Mouse (Mus musculus) gastrocnemius, adult 18-20 months (tissue): ENCODE data around the gene Smim14. TPM values are rescaled to one million over a fixed set of nuclear protein-coding genes. Genes with fewer than 3 reads are reported as not detected.

Experiments
- DNase-seq: peaks from one replicate; pipeline ENCODE4 v3.0.0; 2021; ENCODE audit warnings: low spot score
- total RNA-seq, 2 experiments: library from RNA; stranded (reverse); gene quantifications; 2 replicates each; pipeline ENCODE4 v1.2.3; 2021

Smim14 gene
- total RNA-seq, 2 experiments from 2014 or later, result 29.6 to 39.0 TPM

- no peak for DNase-seq
These were observed 70.1 kb downstream of the Smim14 start for GRCm38 (mm10) chr5:65466911-65467310.

DNA sequence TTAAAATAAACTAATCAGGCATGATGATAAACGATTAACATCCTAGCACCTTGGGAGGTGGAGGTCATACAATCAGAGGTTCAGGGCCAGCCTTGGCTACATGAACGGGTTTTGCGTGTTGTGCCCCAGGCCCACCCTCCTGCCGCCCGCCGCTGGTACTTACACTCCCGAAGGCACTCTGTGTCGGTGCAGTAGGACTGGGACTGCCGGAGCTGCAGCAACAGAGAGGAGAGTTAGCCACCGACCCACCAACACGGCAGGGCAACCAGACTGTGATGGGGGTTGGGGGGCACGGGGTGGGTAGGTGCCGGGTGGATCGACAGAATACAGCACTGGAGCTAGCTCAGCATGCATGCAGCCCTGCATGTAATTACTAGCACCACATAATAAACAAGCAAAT lies 76.6 kb downstream of the Smim14 start:
- DNase-seq, result no peak

- peak; percentile 43 for DNase-seq
These were observed 77.5 kb downstream of the Smim14 start for GRCm38 (mm10) chr5:65459454-65459853.

- DNase-seq, result peak; percentile 63
These were observed 79.1 kb downstream of the Smim14 start for GRCm38 (mm10) chr5:65457846-65458245.

DNA sequence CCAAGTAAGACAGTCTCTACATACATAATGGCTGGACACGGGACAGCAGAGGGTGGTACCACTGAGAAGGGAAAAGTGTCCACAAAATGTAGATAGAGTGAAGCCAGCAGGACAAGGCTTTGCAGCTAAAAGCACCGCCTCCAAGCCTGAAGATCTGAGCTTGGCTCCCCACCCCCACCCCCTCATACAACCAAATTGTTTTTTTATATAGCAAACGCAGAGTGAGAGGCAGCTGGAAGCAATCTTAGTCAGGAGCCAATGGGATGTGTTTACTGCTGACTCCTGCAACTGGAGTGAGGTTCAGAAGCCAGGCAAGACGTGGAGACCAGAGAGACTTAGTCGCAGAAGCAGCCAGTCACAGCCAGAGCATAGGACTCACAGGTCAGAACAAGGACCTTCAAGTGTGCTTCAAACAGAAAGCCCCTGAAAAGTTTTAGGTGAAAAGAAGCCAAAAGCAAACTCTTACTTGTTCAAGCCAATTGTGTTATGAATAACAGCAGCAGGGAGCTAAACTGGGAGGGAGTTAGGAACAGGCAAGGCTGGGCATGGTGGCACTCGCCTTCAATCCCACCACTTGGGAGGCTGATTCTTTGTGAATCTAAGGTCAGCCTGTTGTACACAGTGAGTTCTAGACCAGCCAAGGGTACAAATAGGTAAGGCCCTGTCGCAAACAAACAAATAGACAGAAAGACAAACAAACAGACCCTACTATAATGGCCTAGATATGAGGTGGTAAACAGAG lies 79.7 kb downstream of the Smim14 start:
- no peak for DNase-seq

DNA sequence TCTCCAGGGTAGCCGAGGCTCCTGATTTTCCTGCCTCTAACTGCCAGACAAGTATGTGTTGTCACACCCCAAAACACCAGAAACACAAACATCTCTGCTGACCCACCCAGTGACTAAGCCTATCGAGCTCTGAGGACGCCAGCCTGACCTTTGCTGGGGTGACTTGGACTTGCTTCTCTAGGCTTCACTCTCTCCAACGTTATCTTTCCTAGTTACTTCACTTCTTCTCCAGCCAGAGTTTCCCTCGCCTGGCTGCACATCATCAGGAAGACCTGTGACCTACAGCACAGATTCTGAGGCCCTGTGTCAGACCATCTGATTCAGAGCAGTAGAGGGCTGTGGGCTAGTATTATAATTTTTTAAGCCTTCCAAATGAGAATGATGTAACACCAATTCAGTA lies 82.2 kb downstream of the Smim14 start:
- DNase-seq, result peak; percentile 56

- DNase-seq, result no peak
These were observed 88.0 kb downstream of the Smim14 start for GRCm38 (mm10) chr5:65448941-65449340.

DNA sequence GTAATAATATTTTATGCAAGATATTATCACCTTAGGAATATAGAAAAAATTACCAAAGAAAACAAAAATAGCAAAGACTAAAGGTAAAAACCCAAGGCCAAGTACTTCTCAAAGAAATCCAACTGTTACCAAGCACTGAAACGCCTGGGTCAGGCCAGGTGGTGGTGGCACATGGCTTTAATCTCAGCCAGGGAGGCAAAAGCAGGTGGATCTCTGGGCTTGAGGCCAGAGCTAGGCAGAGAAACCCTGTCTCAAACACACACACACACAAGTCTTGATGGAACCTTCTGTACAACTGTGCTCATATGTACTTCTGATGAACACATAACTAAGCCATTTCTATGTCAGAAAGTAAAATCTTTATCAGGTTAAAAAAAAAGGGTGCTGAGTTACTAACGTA lies 89.2 kb downstream of the Smim14 start:
- peak; percentile 32 for DNase-seq

- no peak for DNase-seq
These were observed 90.2 kb downstream of the Smim14 start for GRCm38 (mm10) chr5:65446756-65447155.

- DNase-seq, result no peak
These were observed 92.0 kb downstream of the Smim14 start for GRCm38 (mm10) chr5:65444981-65445380.

GRCm38 (mm10) chr5:65438041-65438440 lies 98.9 kb downstream of the Smim14 start:
- no peak for DNase-seq

- peak; percentile 98 for DNase-seq
These were observed 101.0 kb downstream of the Smim14 start, which contains the start of gene Ugdh for GRCm38 (mm10) chr5:65435806-65436561. Ugdh (minus strand) TSS chr5:65435949.

DNA sequence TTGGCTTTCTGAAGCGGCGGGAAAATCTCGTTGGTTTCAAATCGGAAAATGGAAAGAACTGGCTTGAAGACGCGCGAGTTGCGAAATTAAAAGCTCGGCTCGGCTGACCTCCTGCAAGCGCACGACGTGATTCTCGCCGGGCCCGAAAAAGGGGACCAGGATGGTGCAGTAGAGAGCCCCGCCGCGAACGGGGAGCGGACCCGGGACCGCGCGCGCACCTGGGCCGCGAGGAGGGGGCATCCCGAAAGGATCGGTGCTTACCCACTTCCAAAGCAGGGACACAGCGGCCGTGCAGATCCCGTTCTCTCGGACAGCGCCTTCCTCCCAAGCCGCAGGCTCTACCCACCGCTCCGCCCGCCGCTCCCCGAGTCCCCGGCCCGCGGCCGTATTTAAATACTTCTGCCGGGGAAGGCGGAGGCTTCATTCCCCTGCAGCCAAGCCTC lies 101.6 kb downstream of the Smim14 start:
- no peak for DNase-seq

- DNase-seq, result no peak
These were observed 102.3 kb downstream of the Smim14 start for GRCm38 (mm10) chr5:65434471-65435362.

GRCm38 (mm10) chr5:65429441-65429840 lies 107.5 kb downstream of the Smim14 start:
- DNase-seq, result no peak

DNA sequence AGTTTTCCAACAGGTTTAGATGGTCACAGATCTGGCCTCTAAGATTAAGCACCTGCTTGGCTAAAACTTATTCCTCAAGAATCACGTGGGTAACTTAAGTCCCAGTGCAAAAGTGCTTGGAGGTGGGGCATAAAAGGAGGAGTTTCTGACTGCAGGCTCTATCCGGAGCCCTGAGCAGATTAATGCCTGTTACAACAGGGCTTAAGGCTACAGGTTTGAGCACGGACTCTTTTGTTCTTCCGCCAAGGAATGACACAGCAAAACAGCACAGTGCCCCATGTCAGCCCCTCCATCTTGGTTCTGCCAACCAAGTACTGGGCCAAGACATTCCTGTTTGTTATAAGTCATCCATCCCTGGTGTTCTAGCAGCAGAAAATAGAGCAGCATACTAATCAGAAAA lies 108.7 kb downstream of the Smim14 start:
- no peak for DNase-seq

- DNase-seq, result no peak
These were observed 111.7 kb downstream of the Smim14 start for GRCm38 (mm10) chr5:65425251-65425650.

GRCm38 (mm10) chr5:65424215-65424614 lies 112.8 kb downstream of the Smim14 start:
- no peak for DNase-seq

- no peak for DNase-seq
These were observed 114.2 kb downstream of the Smim14 start for GRCm38 (mm10) chr5:65422803-65423202.

DNA sequence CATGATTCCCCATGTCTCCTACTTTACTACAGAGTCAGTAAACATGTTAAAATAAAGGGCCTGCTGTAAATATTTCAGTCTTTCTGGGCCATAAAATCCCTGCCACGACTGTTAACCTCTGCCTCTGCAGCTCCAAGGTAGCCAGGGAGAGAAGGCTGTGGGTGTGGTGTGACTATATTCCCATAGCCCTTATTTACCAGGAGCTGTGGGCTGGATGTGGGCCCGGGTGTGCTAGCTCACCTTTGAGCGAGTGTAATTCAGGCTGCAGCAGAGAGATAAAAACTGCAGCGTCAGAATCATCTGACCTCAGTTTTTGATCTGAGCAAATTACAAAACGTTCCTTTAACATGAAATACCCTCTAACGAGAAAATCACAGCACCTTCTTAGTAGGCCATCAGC lies 116.2 kb downstream of the Smim14 start:
- DNase-seq, result no peak

DNA sequence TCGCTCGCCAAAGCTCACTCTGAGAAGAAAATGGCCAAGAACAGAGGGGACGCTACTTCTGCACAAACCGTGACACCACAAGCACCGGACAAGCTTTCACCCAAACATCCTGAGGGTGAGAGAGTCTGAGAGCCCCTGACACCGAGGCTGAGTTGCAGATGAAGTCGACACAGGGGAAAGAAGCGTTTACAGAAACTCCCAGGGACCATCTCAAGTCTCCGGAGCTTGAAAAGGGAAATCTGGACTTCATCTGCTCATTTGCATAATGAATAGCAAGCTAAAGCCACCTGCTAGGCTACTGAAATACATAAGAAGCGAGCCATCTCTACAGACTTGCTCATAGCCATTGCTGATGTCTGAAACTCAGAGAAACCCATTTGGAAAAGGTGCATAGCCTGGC lies 117.8 kb downstream of the Smim14 start:
- no peak for DNase-seq
